Mouse (Mus musculus): Measurements from ENCODE around the gene Spata20. TPM values are rescaled to one million over a fixed set of nuclear protein-coding genes. Genes with fewer than 3 reads are reported as not detected.

Spata20 gene
- polyA plus RNA-seq (2015; fragmentation: Nextera tagmentation; extraction: Ambion mirVana), result 0.10 TPM in 1 of 2 replicates, not detected in the other

GRCm38 (mm10) chr11:94486001-94486400 is at the start of gene Spata20:
Spata20 (minus strand) TSS chr11:94486179.
- peak; percentile 87 for ATAC-seq
- Histone ChIP-seq H3K4me3 (replicated peaks) (0 out of 2 replicates have a peak within 1 kb of the TSS, but pooled peaks have one; percentile 14), H3K27me3 (peaks cover 49% of the 10 kb centered on the region), H3K27ac (no peak within 1 kb of the TSS), H3K9me3 (no peaks in the 10 kb centered on the region), H3K36me3 (no peaks in the 10 kb centered on the region), H3K4me2 (replicated peaks) (peak within 1 kb of the TSS; percentile 43), H3K4me1 (replicated peaks) (peaks cover 10% of the 10 kb centered on the region), H3K9ac (replicated peaks) (peak within 1 kb of the TSS; percentile 39; the same call in 1 of the 2 replicates)
- 4% methylated on average over 24 of the region's 24 CpGs for WGBS

GRCm38 (mm10) chr11:94533171-94533570 is 47.2 kb upstream of the Spata20 start:
- Histone ChIP-seq H3K27ac (no peak overlapping the region), H3K36me3 (no peaks in the 10 kb centered on the region), H3K4me3 (replicated peaks) (no peak overlapping the region), H3K4me1 (replicated peaks) (0 out of 2 replicates have a peak, but pooled peaks cover 2% of the 10 kb centered on the region), H3K4me2 (replicated peaks) (no peak overlapping the region), H3K9ac (replicated peaks) (no peak overlapping the region), H3K9me3 (no peaks in the 10 kb centered on the region), H3K27me3 (no peaks in the 10 kb centered on the region)
- WGBS, result 86% methylated on average over 8 of the region's 8 CpGs
- ATAC-seq, result no peak

GRCm38 (mm10) chr11:94528879-94529278 is 42.9 kb upstream of the Spata20 start:
- 48% methylated on average over 3 of the region's 3 CpGs for WGBS
- Histone ChIP-seq H3K4me1 (replicated peaks) (0 out of 2 replicates have a peak, but pooled peaks cover 2% of the 10 kb centered on the region), H3K27me3 (no peaks in the 10 kb centered on the region), H3K9ac (replicated peaks) (no peak overlapping the region), H3K27ac (peak overlapping the region; percentile 6; the same call in 1 of the 2 replicates), H3K36me3 (no peaks in the 10 kb centered on the region), H3K9me3 (no peaks in the 10 kb centered on the region), H3K4me2 (replicated peaks) (no peak overlapping the region), H3K4me3 (replicated peaks) (no peak overlapping the region)
- ATAC-seq, result peak; percentile 27; the same call in 1 of the 2 replicates

GRCm38 (mm10) chr11:94526171-94526879 is 40.3 kb upstream of the Spata20 start:
- no peak overlapping the region for H3K4me3 ChIP-seq (replicated peaks)
- H3K9me3 ChIP-seq, result no peaks in the 10 kb centered on the region
- ATAC-seq, result no peak
- H3K27me3 ChIP-seq, result peaks cover 3% of the 10 kb centered on the region; the same call in 1 of the 2 replicates
- 54% methylated on average over 9 of the region's 9 CpGs for WGBS
- no peak overlapping the region for H3K9ac ChIP-seq (replicated peaks)
- H3K4me1 ChIP-seq (replicated peaks), result no peaks in the 10 kb centered on the region
- H3K36me3 ChIP-seq, result no peaks in the 10 kb centered on the region
- H3K27ac ChIP-seq, result no peak overlapping the region
- H3K4me2 ChIP-seq (replicated peaks), result no peak overlapping the region

GRCm38 (mm10) chr11:94521219-94521843 is 35.4 kb upstream of the Spata20 start, which contains the start of gene Mycbpap:
Mycbpap (minus strand) TSS chr11:94521742.
- under 1% methylated on average over 42 of the region's 42 CpGs for WGBS
- H3K9ac ChIP-seq (replicated peaks), result peak within 1 kb of the TSS; percentile 69
- H3K9me3 ChIP-seq, result no peaks in the 10 kb centered on the region
- H3K4me3 ChIP-seq (replicated peaks), result peak within 1 kb of the TSS; percentile 49
- peak within 1 kb of the TSS; percentile 90 for H3K4me2 ChIP-seq (replicated peaks)
- peaks cover 6% of the 10 kb centered on the region for H3K4me1 ChIP-seq (replicated peaks)
- H3K36me3 ChIP-seq, result no peaks in the 10 kb centered on the region
- ATAC-seq, result peak; percentile 90
- peaks cover 3% of the 10 kb centered on the region; the same call in 1 of the 2 replicates for H3K27me3 ChIP-seq
- no peak within 1 kb of the TSS for H3K27ac ChIP-seq

GRCm38 (mm10) chr11:94513452-94513851 is 27.5 kb upstream of the Spata20 start:
- Histone ChIP-seq H3K4me1 (replicated peaks) (no peaks in the 10 kb centered on the region), H3K4me2 (replicated peaks) (no peak overlapping the region), H3K36me3 (no peaks in the 10 kb centered on the region), H3K27ac (no peak overlapping the region), H3K4me3 (replicated peaks) (no peak overlapping the region), H3K9me3 (no peaks in the 10 kb centered on the region), H3K27me3 (no peaks in the 10 kb centered on the region), H3K9ac (replicated peaks) (no peak overlapping the region)
- no peak for ATAC-seq
- WGBS, result 74% methylated on average over 9 of the region's 9 CpGs

- Histone ChIP-seq H3K4me2 (replicated peaks) (no peak overlapping the region), H3K27ac (no peak overlapping the region), H3K27me3 (no peaks in the 10 kb centered on the region), H3K9me3 (no peaks in the 10 kb centered on the region), H3K36me3 (no peaks in the 10 kb centered on the region), H3K4me1 (replicated peaks) (no peaks in the 10 kb centered on the region), H3K4me3 (replicated peaks) (no peak overlapping the region), H3K9ac (replicated peaks) (no peak overlapping the region)
- ATAC-seq, result no peak
- 94% methylated on average over 10 of the region's 10 CpGs for WGBS
These were observed 23.0 kb upstream of the Spata20 start for GRCm38 (mm10) chr11:94508976-94509375.

- ATAC-seq, result no peak
- Histone ChIP-seq H3K4me2 (replicated peaks) (no peak overlapping the region), H3K4me1 (replicated peaks) (peaks cover 27% of the 10 kb centered on the region), H3K27me3 (peaks cover 44% of the 10 kb centered on the region), H3K27ac (no peak overlapping the region), H3K4me3 (replicated peaks) (no peak overlapping the region), H3K36me3 (no peaks in the 10 kb centered on the region), H3K9me3 (no peaks in the 10 kb centered on the region), H3K9ac (replicated peaks) (no peak overlapping the region)
- WGBS, result 93% methylated on average over 8 of the region's 8 CpGs
These were observed 15.5 kb upstream of the Spata20 start for GRCm38 (mm10) chr11:94501482-94501881.

- Histone ChIP-seq H3K4me2 (replicated peaks) (peak overlapping the region; percentile 59), H3K9me3 (no peaks in the 10 kb centered on the region), H3K27ac (no peak overlapping the region), H3K9ac (replicated peaks) (no peak overlapping the region), H3K36me3 (no peaks in the 10 kb centered on the region), H3K4me1 (replicated peaks) (peaks cover 27% of the 10 kb centered on the region), H3K27me3 (peaks cover 44% of the 10 kb centered on the region), H3K4me3 (replicated peaks) (no peak overlapping the region)
- WGBS, result 31% methylated on average over 8 of the region's 8 CpGs
- no peak for ATAC-seq
These were observed 14.4 kb upstream of the Spata20 start for GRCm38 (mm10) chr11:94500362-94500761.

- H3K27ac ChIP-seq, result 0 out of 2 replicates have a peak within 1 kb of the TSS, but pooled peaks have one; percentile 16
- ATAC-seq, result peak; percentile 51
- WGBS, result under 1% methylated on average over 20 of the region's 26 CpGs
These were observed 13.7 kb upstream of the Spata20 start, which contains the start of gene Epn3 for GRCm38 (mm10) chr11:94499661-94500152. Epn3 (minus strand) TSS chr11:94499974.

GRCm38 (mm10) chr11:94499035-94499434 is 13.1 kb upstream of the Spata20 start:
- Histone ChIP-seq H3K9me3 (no peaks in the 10 kb centered on the region), H3K9ac (replicated peaks) (no peak overlapping the region), H3K4me2 (replicated peaks) (peak overlapping the region; percentile 59), H3K4me3 (replicated peaks) (no peak overlapping the region), H3K27ac (no peak overlapping the region), H3K4me1 (replicated peaks) (peaks cover 27% of the 10 kb centered on the region), H3K27me3 (peaks cover 44% of the 10 kb centered on the region), H3K36me3 (no peaks in the 10 kb centered on the region)
- peak; percentile 58; the same call in 1 of the 2 replicates for ATAC-seq
- WGBS, result 11% methylated on average over 2 of the region's 2 CpGs

More at GRCm38 (mm10) chr11:94499661-94500152, 13.7 kb upstream of the Spata20 start, which contains the start of gene Epn3:
- Histone ChIP-seq H3K27me3 (peaks cover 44% of the 10 kb centered on the region), H3K36me3 (no peaks in the 10 kb centered on the region), H3K9me3 (no peaks in the 10 kb centered on the region), H3K4me2 (replicated peaks) (peak within 1 kb of the TSS; percentile 59), H3K9ac (replicated peaks) (peak within 1 kb of the TSS; percentile 61), H3K4me3 (replicated peaks) (peak within 1 kb of the TSS; percentile 30), H3K4me1 (replicated peaks) (peaks cover 27% of the 10 kb centered on the region)

Data from midbrain, embryonic 13.5 days (tissue).